Mouse (Mus musculus) cerebellum, adult 8-10 months (tissue): ENCODE results near the gene Olfr92.

ENCODE experiments used
- DNase-seq: peaks from one replicate; pipeline ENCODE4 v3.0.0; 2022

The Olfr92 gene

GRCm38 (mm10) chr17:37062101-37062641, 57.7 kb downstream of the Olfr92 start:
- DNase-seq, result no peak

GRCm38 (mm10) chr17:37061435-37061834, 58.5 kb downstream of the Olfr92 start:
- no peak for DNase-seq
